Mouse (Mus musculus) spleen, postnatal 4 days (tissue): ENCODE results near the gene Islr2.

Source experiments
- DNase-seq, 2 experiments: peaks; one replicate each; pipeline ENCODE4 v3.0.0; 2022; ENCODE audit warnings: low spot score in 2 of 2

Gene Islr2

DNA sequence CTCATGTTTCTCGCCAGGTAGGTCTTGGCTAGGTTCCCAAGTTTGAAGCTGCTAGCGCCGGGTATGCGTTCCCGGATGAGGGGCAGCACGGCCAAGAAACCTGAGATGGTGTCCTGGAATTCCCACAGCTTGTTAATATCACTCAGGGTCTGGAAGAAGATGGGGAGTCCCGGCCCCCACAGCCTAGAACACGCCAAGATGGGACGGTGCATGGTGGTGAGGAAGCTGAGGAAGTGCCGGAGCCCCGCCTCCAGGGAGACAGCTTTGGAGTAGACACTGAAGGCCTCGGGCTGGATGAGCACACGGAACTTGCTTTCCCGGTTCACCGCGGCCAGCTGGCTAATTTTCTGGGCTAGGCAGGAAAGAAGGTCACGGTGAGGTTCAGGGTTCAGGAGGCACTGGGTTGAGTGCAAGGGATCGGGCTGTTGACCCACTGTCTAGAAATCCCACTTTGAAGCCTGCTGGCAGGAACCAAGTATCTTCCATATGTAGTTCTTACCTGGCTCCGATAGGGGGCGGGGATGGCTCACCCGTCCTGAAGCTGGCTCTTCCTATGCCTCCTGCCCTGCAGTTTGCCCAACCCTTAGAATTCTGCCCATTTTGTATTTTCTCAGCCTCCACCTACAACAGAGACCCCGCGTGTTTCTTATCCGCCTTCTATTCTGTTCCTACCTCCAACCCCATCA is 16.2 kb upstream of the Islr2 start:
- DNase-seq = peak; percentile 53 to 81

DNA sequence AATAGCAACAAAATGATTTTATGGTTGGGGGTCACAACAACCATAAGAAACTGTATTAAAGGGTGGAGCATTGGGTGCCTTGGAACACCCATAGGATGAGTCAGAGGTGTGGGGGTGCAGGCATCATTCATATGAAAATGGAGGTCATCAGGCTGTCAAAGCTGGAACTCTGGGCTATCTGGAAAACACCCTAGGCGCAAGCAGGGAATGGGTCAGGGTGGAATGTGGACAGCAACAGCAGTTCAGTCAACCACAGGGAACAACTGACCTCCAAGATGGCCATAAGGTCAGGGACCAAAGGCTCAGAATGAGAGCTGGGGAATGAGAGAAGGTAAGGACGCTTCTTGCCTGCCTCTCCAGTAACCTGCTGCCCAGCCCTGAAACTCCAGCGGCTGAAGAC is 14.4 kb upstream of the Islr2 start:
- DNase-seq = no peak

DNA sequence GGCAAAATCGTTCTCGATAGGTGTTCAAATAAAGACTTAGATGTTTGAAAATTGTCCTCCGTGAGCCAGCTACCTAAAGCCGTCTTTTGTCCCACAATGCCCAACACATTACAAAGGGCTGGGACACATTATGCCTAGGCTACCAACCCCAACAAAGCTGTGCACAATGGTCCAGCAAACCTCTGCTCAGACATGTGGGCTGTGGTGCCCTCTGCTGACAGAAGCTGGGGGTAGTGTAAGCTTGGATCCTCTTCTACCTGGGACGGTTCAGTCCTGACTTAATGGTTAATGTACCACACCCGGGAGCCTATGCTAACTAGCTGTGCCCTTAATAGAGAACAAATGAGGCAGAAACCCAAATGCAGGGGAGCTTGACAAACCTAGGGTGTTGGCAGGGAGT is 12.3 kb upstream of the Islr2 start:
- peak in 1 of 2 experiments; percentile 53 for DNase-seq

DNA sequence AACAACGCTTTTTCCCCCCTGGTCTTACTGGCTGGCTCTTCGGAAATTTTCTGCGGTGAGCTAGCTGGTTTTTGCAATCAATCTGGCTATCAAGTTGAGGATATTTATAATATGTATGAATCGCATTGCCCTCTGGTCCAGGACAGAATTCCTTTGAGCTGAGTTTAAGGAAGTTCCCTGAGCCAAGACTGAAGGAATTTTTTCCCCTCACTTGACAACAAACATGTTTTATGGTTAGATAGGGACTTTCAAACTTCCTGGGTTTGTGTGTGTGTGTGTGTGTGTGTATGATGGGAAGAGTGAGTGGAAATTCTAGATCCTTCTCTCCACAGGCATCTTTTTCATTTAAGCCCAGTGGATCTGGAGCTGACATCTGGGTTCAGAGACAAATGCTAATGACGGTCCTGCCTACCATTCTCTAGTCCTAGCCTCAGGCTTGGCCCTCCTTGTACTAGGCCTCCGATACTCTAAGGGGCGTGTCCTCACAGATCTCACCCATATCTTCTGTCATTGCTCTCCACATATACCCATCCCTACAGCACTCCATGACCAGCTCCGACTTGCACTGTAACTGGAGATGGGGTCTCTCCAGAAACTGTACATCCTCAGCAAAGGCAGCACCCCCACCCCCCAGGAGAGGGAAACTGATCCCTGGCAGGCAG is 10.5 kb upstream of the Islr2 start:
- DNase-seq = peak in 1 of 2 experiments; percentile 51

DNA sequence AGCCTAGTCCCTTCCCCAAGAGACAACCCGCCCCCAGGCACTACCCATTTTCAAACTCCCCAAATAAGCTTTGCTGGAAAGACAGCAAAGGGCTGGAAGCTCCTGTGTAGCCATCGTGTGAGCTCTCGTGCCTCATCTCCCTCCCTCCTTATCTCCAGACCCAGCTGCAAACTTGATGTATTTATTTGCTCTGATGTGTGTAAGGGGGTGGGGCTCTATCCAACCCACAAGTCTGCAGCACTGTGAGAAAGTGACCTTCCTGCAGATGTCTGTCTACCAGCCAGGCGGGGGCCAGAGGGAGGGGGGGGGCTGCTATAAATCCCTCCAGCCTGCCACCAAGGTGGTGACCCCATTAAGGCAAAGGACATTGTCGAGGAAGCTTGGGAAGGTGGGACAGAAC is 9.7 kb upstream of the Islr2 start:
- peak in 1 of 2 experiments; percentile 60 for DNase-seq

DNA sequence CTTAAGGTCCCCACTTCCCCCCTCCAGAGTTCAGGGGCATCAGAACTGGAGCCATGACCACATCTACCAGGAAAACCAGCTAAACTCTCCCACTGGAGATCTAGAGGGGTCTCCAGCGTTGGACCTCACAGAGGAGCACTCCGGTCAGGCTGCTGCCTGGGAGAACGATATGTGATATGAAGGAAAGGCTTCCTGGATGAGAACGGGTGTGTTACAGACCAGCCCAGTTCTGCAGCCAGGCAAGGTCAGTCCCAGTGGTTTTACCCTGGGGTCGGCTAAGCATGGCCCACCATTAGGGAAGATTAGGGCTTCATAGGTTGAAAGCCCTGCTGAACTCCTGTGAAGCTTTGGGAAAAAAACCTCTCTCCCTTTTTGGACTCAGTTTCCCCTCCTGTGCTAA is 9.3 kb upstream of the Islr2 start:
- no peak for DNase-seq

DNA sequence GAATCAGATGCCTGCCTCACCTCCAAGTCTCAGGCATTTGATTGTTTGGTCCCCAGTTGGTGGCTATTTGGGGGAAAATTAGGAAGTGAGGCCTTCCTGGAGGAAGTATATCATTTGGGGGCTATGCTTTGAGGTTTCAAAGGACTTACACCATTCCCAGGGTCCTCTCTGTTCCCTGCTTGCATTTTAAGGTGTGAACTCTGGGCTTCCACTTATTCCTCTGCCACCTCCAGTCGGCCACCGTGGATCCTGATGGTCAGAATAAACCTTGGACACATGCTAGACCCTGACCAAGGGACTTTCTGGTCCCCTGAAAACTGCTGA is 6.1 kb upstream of the Islr2 start:
- no peak for DNase-seq

DNA sequence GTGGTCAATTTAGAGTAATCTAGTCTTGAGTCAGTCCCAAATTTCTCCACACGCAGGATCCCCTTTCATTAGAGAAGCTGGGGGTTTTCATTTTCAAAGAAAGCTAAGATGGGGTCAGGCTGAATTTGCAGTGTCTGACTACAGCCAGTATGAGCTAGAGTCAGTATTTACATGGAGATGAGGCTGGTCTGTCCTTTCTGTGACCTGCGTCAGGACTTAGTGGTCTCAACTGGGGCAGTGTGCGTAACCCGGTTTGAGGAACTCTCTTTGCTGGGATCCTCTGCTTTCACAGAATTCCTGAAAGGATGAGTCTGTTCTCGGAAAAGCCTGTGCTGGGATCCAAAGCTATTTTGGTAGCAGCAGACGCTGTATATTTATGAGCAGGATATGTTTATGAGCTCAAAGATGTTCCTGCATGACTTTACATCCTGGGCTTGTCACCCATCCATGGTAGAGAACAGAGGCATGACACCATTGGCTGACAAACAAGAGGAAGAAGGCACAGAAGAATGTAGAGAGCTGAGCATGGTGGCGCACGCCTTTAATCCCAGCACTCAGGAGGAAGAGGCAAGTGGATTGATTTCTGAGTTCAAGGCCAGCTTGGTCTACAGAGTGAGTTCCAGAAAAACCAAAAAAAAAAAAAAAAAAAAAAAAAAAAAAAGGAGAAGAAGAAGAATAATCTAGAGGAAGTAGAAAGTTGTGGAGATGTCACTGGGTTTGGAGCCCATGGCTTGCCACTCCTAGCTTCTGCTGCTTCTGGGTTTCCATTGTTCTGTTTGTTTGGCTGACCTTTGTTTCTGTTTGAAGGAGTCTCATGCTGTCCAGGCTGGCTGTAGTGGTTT is 5.6 kb upstream of the Islr2 start:
- no peak for DNase-seq

DNA sequence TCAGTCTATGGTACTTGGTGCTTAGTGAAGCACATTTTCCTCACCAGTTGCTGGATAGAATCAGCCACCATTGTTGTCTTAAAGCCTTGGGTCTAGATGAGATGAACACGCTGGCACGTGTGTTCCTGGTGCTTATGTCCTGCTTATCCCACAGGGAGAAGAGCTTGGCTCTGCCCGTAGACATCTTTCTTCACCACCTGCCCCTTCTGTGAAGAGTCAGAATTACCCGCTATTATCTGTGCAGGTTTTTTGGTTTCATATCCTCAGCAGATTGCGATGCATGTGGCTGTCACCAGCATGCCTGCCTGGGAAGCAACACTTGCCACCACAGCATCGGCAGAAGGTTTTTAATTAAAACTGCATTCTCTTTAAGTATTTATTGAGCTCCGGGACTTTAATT is 1.9 kb upstream of the Islr2 start:
- DNase-seq = no peak

DNA sequence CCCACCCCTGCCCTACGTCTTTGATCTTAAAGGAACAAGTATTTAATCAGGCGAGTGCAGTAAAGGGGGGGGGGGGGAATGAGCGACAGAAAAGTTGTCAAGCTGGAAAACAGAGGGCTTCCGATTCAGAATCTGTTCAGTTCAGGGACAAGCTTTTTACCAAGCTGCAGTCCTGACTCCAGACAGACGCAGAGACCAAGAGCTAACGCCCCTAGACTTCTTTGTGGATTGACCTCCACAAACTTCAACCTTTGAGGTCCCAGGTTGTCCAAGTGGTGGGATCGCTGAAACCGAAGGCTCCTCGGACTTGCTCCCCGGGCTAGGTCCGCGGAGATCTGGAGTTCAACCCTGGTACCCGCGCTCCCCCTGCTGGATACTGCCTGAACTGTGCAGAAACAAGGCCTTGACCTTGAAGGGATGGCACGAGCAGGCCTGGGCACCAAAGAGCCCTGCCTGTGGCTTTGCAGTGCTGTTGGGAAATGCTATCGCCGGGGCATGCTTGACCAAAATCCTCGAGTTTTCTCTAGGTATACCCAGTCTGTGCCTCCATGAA is 405 bp upstream of the Islr2 start:
- DNase-seq = peak; percentile 94 to 98

DNA sequence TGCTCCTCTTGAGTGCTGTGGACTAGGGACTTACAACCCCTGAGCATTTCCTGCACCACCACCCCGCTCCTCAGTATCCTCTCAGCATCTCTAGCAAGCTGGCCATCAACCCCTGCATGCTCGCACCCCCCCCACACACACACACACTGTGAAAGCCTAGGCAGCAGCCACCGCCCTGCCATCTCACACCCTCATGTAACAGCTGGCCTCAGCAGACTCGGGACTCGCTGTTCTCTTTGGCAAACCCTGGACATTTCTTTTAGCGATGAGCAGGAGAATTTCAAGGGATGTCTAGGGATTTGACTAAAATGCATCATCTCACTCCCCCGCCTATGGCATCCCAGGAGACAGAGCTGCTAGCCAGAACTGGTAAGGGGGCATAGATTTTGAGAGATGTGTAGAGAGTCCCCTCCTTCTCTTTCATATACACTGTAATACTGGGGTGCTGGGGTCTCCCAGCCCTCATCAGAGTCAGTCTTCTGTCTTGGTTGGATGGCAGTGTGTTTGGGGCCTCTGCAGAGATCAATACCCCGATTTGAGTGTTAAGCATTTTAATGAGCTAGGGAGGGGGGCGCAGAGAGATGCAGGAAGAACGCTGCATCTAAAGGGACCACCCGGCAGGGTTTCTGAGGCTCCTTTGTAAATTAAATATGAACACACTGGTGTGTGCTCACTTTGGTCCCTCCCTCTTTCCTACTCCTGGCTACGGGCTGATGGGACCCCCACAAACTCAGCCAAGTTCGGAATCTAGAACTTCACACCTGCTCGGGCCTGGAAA is 1.3 kb downstream of the Islr2 start:
- DNase-seq = no peak

DNA sequence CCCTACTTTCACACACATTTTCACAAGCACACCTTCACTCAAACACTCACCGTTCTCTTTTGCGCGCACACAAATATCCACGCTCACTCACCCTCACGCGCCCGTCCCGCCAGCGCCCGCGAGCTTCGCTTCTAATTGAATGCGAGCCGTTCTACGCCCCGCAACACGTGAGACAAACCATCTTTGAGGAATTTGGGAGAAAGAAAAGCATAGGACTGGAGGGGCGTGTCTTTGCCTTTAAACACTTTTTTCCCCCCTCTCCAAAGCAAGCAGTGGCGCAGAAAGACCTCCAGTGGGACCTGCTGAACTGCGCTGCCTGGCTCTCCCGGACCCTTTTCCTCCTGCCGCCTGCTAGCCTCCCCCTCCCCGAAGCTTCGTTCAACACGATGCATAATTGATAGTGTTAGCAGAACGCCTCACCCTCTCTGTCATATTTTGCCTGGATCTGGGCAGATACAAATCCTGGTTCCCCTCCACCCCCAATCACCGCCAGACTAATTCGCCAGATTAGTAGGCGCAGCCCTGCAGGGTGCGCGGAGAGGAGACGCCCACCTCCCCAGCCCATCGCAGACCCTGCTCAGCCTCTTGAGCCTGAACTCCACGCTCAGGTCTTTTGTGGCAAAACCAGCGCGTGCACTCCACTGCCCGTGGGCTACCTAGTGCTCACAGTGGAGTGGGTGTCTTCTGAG is 2.1 kb downstream of the Islr2 start:
- no peak for DNase-seq

DNA sequence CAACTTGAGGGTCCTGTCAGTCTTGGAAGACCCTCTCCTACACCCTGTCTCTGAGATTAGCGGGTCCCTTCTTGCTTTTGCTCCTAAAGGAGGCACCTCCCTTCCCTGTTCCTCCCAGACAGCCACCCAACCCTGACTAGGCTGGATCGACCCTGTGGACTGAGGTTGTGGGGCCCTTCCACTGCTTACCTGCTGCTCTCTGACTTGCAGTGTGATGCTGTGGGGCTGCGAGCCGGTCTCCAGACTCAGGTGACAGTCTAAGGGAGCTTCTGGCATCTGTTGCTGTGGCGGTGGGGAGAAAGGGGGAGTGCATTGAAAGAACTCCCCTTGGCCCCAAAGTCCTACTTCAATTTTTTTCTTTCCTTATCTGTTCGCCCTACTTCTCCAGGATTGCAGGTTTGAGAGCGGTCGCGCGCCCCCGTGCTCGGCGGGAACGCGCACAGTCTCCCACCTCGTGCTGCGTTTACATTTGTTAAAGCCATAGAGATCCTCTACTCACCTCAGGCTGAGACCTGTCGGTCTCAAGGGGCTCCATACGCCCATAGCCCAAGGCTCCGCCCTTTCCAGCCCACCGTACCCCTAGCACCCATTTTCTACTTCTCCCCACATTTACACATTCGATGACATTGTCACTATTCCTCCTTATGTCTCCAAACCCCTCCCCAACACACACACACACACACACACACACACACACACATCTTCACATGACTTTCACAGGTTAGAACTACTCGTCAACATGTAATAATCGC is 2.9 kb downstream of the Islr2 start:
- peak in 1 of 2 experiments; percentile 58 for DNase-seq

DNA sequence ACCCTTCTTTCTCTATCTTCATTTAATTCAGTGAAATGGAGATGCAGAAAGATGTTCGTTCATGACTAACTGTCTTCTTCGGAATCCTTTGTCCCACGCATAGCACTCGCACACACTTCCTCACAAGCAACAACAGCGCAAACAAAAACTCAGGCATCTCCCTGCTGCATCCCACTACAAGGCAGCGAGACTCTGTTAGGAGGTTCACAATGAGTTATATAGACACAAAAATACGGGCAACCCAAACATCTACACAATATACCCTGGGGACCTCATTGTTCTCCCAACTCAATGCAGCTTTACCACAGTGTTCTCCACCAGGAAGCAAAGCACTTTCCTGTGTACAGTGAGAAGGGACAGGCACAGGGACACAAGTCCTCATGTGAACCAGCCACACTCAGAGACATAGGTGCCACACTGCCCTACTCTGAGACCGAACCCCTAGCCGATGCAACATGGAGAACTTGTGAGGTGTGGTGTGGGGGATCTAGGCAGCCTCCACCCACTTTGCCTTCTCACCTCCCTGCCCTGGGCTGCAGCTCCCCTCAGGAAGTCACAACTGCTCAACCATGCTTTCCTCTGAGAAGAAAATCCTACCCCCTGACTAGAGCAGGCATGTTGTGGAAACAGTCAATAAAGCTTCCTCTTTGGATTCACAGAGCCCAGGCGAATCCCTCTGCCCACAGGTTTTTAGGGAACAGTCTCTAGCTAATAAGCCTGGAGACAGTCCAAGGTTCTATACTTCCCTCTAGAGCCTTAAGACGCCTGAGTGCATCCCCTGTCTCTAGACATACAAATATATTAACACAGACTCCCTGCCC is 3.6 kb downstream of the Islr2 start:
- peak in 1 of 2 experiments; percentile 53 for DNase-seq

DNA sequence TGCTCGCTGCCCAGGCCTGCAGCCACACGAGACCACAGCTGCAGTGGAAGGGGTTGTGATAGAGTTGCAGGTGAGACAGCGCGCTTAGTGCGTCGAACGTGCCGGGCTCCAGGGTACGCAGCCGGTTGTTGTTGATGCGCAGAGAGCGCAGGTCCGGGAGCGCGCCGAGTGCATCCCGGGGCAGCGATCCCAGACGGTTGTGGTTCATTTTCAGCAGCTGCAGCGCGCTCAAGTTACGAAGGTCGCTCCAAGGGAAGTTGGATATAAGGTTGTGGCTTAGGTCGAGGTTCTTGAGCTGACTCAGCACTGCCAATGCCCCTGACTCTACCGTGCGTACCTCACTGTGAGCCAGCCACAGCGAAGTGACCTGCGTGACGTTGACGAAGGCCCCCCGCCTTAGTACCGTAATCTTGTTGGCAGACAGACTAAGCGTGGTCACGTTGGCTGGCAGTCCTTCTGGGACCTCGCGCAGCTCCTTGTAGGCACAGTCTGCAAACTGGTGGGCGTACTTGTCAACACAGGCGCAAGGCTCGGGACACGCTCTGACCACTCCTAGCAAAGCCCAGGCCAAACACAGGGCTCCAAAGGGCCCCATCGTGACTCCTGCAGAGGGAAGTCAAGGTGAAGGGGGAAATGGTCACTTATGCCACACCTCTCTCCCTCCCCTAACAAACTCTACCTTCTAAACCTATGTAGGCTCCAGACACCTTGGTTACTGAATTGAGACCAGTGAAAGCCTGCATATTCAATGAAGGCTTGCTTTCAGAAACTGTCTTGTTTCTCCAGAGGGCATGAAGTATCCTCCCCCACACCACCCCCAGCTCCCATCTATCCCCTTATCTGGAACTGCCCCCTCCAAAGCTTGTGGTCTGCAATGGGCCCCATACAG is 4.5 kb downstream of the Islr2 start:
- DNase-seq = peak in 1 of 2 experiments; percentile 61

DNA sequence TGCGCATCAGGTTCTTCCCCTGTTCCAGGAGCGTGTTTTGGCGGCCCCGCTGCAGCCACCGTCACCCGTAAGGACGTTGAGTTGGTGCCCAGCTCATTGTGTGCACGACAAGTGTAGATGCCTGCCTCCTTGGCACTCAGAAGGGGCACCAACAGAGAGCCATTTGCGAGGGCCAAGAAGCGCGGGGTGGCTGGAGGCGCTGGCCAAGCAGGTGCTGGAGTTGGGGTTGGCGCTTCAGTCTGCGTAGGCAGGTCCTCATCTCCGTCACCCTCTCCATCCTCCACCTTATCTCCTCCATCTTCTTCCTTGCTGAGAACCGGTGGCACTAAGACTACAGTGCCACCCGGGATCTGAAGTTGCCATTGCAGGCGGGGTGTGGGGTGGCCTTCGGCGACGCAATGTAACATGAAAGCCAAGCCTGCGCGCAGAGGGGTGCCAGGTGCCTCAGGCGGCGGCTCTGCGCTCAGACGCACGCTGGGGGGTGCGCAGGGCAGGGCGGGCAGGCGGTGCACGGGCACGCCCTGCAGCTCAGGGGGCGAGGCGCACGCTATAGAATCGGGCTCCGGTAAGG is 5.2 kb downstream of the Islr2 start:
- DNase-seq = peak; percentile 32 to 71

DNA sequence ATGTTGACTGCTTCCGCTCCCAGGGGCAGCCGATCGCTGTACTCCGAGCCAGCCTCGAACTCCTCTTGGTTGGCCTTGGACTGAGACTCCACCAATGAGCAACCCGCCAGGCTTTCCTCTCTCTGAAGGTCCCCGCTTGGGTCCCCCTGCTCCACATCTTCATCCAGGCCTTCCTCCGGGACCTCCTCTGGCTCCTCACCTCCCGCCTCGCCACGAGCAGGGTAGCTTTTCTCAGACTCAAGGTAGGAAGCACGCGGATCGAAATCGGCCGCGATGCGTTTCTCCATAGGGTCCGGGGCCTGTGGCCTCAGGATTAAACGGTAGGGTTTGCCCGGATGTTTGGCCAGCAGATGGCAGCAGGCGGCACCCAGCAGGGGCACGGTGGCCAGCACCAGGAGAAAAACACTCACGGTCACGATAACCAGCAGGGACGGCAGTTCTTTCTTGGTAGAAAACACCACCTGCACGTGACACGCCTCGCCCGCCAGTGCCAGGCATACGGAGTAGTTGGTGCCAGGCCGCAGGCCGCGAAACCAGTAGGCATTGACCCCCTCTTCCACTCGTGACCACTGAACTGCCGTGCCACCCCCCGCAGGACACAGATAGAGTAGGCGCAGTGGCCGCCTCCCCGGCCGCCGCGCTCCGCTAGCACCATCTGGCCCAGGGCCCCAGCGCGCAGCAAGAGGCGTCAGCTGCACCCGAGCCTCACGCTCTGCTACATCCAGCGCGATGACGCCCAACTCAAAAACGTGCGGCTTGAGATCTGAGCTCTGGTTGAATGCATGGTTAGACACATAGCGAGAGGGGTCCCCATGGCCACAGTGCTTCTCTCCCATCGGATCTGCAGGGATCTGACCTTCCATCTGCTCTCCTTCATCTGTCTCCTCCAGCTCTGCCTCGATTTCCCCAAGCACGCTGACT is 6.1 kb downstream of the Islr2 start:
- DNase-seq = peak; percentile 61 to 81
